Mouse (Mus musculus) intestine, embryonic 14.5 days (tissue): Measurements from ENCODE around the gene 0610009B22Rik. TPM values are rescaled to one million over a fixed set of nuclear protein-coding genes. Genes with fewer than 3 reads are reported as not detected.
A peak's percentile ranks its signal among the peaks of the same experiment; 100 is the strongest.
"Not testable (repeated sequence)": the region's sequence is repeated elsewhere in the genome, so short reads cannot be mapped to it uniquely, and the experiment has no call there.

ENCODE experiments used
- ATAC-seq: fragments of 200-750 bp; cut with Nextera tagmentation; replicated peaks from 2 replicates; pipeline ENCODE4 v1.8.0; 2017; ENCODE audit warnings: low read depth, moderate number of reproducible peaks, moderate TSS enrichment, moderate library complexity; ENCODE audit not compliant: low FRiP score, low TSS enrichment
- DNase-seq: peaks from one replicate; pipeline ENCODE4 v3.0.0-alpha.2; 2018; ENCODE audit warnings: low spot score
- H3K27ac ChIP-seq: fragments of 300-500 bp; sonication (generic); 2 replicates; pipeline ENCODE4 v1.5.1; 2014; ENCODE audit warnings: low read depth, mild to moderate bottlenecking, control low read depth
- H3K27me3 ChIP-seq: fragments of 300-500 bp; sonication (generic); replicated peaks from 2 replicates; pipeline ENCODE4 v1.6.1; 2014; ENCODE audit warnings: low read length, control low read depth; ENCODE audit not compliant: control insufficient read depth, insufficient read depth
- H3K36me3 ChIP-seq: fragments of 300-500 bp; sonication (generic); 2 replicates; pipeline ENCODE4 v1.6.1; 2014; ENCODE audit warnings: low read length, control low read depth; ENCODE audit not compliant: control insufficient read depth, insufficient read depth
- H3K4me1 ChIP-seq: fragments of 300-500 bp; sonication (generic); replicated peaks from 2 replicates; pipeline ENCODE4 v1.6.1; 2014; ENCODE audit warnings: low read length, control low read depth, mixed read lengths; ENCODE audit not compliant: control insufficient read depth, insufficient read depth
- H3K4me2 ChIP-seq: fragments of 300-500 bp; sonication (generic); 2 replicates; pipeline ENCODE4 v1.6.1; 2014; ENCODE audit warnings: low read length
- H3K4me3 ChIP-seq: fragments of 300-500 bp; sonication (generic); 2 replicates; pipeline ENCODE4 v1.5.1; 2014; ENCODE audit warnings: low read depth, low read length, control low read depth, mixed read lengths
- H3K9ac ChIP-seq: fragments of 300-500 bp; sonication (generic); 2 replicates; pipeline ENCODE4 v1.6.1; 2014; ENCODE audit warnings: mild to moderate bottlenecking, low read length
- H3K9me3 ChIP-seq: fragments of 300-500 bp; sonication (generic); 2 replicates; pipeline ENCODE4 v1.6.1; 2016; ENCODE audit warnings: low read length, control low read depth; ENCODE audit not compliant: control insufficient read depth
- WGBS: fragments of 180-500 bp; shearing (Covaris S2); extraction: QIAGEN DNeasy Blood & Tissue Kit; methylation state at CpG from one replicate; pipeline ENCODE4 v1.1.7; 2014; 5-methylcytosine and 5-hydroxymethylcytosine counted together
- polyA plus RNA-seq: library from polyadenylated mRNA; unstranded; fragments of >200 nt; fragmentation: Nextera tagmentation; extraction: Ambion mirVana; gene quantifications from 2 replicates; pipeline ENCODE4 v1.2.1, GENCODE M21; 2014

Gene 0610009B22Rik
- polyA plus RNA-seq, 1 experiment from 2014 or later: 86.6 TPM

- no peak overlapping the region for H3K4me3 ChIP-seq
- ATAC-seq: no peak
- no peak overlapping the region for H3K4me2 ChIP-seq
- no peaks in the 10 kb centered on the region for H3K4me1 ChIP-seq
- no peak overlapping the region for H3K27ac ChIP-seq
- WGBS: 80% methylated on average over 9 of the region's 9 CpGs
- no peaks in the 10 kb centered on the region for H3K36me3 ChIP-seq
- no peak overlapping the region for H3K9ac ChIP-seq
- no peaks in the 10 kb centered on the region for H3K9me3 ChIP-seq
- no peak for DNase-seq
- H3K27me3 ChIP-seq: no peaks in the 10 kb centered on the region
Measured at GRCm38 (mm10) chr11:51673291-51673690, 15.4 kb downstream of the 0610009B22Rik start.

GRCm38 (mm10) chr11:51671376-51671775 lies 17.3 kb downstream of the 0610009B22Rik start:
- DNase-seq: no peak
- Histone ChIP-seq H3K27ac (no peak overlapping the region), H3K9me3 (no peaks in the 10 kb centered on the region), H3K9ac (no peak overlapping the region), H3K4me1 (no peaks in the 10 kb centered on the region), H3K4me2 (no peak overlapping the region), H3K4me3 (no peak overlapping the region), H3K27me3 (no peaks in the 10 kb centered on the region), H3K36me3 (no peaks in the 10 kb centered on the region)
- 82% methylated on average over 2 of the region's 2 CpGs for WGBS
- no peak for ATAC-seq

GRCm38 (mm10) chr11:51670846-51671245 lies 17.8 kb downstream of the 0610009B22Rik start:
- Histone ChIP-seq H3K27me3 (no peaks in the 10 kb centered on the region), H3K36me3 (no peaks in the 10 kb centered on the region), H3K4me1 (no peaks in the 10 kb centered on the region), H3K4me2 (no peak overlapping the region), H3K4me3 (no peak overlapping the region), H3K9ac (no peak overlapping the region), H3K27ac (no peak overlapping the region), H3K9me3 (no peaks in the 10 kb centered on the region)
- ATAC-seq (no peak), DNase-seq (no peak)
- 93% methylated on average over 7 of the region's 7 CpGs for WGBS

- H3K4me3 ChIP-seq, H3K27me3 ChIP-seq, H3K27ac ChIP-seq, ATAC-seq, H3K9ac ChIP-seq, H3K9me3 ChIP-seq, DNase-seq, H3K4me1 ChIP-seq, H3K4me2 ChIP-seq, H3K36me3 ChIP-seq: not testable (repeated sequence)
- 92% methylated on average over 7 of the region's 7 CpGs for WGBS
Measured at GRCm38 (mm10) chr11:51664747-51665146, 23.9 kb downstream of the 0610009B22Rik start.

- Histone ChIP-seq H3K9me3 (no peaks in the 10 kb centered on the region), H3K27ac (no peak overlapping the region), H3K4me1 (no peaks in the 10 kb centered on the region), H3K27me3 (no peaks in the 10 kb centered on the region), H3K36me3 (no peaks in the 10 kb centered on the region), H3K9ac (no peak overlapping the region), H3K4me2 (no peak overlapping the region), H3K4me3 (no peak overlapping the region)
- DNase-seq (no peak), ATAC-seq (no peak)
- WGBS: 75% methylated on average over 7 of the region's 7 CpGs
Measured at GRCm38 (mm10) chr11:51662632-51663031, 26.0 kb downstream of the 0610009B22Rik start.

- no peaks in the 10 kb centered on the region for H3K4me1 ChIP-seq
- H3K27me3 ChIP-seq: no peaks in the 10 kb centered on the region
- no peak overlapping the region for H3K27ac ChIP-seq
- WGBS: 85% methylated on average over 16 of the region's 16 CpGs
- H3K9ac ChIP-seq: no peak overlapping the region
- DNase-seq (no peak), ATAC-seq (no peak)
- H3K9me3 ChIP-seq: no peaks in the 10 kb centered on the region
- no peaks in the 10 kb centered on the region for H3K36me3 ChIP-seq
- H3K4me2 ChIP-seq: no peak overlapping the region
- no peak overlapping the region for H3K4me3 ChIP-seq
Measured at GRCm38 (mm10) chr11:51661867-51662365, 26.8 kb downstream of the 0610009B22Rik start.

GRCm38 (mm10) chr11:51658705-51659104 lies 30.0 kb downstream of the 0610009B22Rik start:
- Histone ChIP-seq H3K27me3 (no peaks in the 10 kb centered on the region), H3K4me2 (no peak overlapping the region), H3K36me3 (no peaks in the 10 kb centered on the region), H3K9ac (no peak overlapping the region), H3K27ac (no peak overlapping the region), H3K4me3 (no peak overlapping the region), H3K4me1 (no peaks in the 10 kb centered on the region), H3K9me3 (no peaks in the 10 kb centered on the region)
- ATAC-seq (0 out of 2 replicates have a peak, but pooled peaks have one; percentile 40), DNase-seq (no peak)
- 49% methylated on average over 6 of the region's 6 CpGs for WGBS

GRCm38 (mm10) chr11:51658291-51658690 lies 30.4 kb downstream of the 0610009B22Rik start:
- no peak overlapping the region for H3K27ac ChIP-seq
- ATAC-seq: no peak

GRCm38 (mm10) chr11:51656798-51657521 lies 31.7 kb downstream of the 0610009B22Rik start:
- Histone ChIP-seq H3K4me2 (no peak overlapping the region), H3K4me3 (no peak overlapping the region), H3K9ac (no peak overlapping the region), H3K9me3 (no peaks in the 10 kb centered on the region), H3K4me1 (no peaks in the 10 kb centered on the region), H3K27ac (no peak overlapping the region), H3K36me3 (no peaks in the 10 kb centered on the region), H3K27me3 (no peaks in the 10 kb centered on the region)
- ATAC-seq: no peak
- no peak for DNase-seq
- 75% methylated on average over 10 of the region's 10 CpGs for WGBS

More at GRCm38 (mm10) chr11:51658291-51658690, 30.4 kb downstream of the 0610009B22Rik start:
- H3K9me3 ChIP-seq: no peaks in the 10 kb centered on the region
- no peaks in the 10 kb centered on the region for H3K27me3 ChIP-seq
- no peaks in the 10 kb centered on the region for H3K4me1 ChIP-seq
- no peak overlapping the region for H3K4me3 ChIP-seq
- H3K9ac ChIP-seq: no peak overlapping the region
- 58% methylated on average over 7 of the region's 7 CpGs for WGBS
- H3K4me2 ChIP-seq: no peak overlapping the region
- no peaks in the 10 kb centered on the region for H3K36me3 ChIP-seq
- no peak for DNase-seq
